16 mouse cellular contexts compared by ENCODE assay signal in the genomic region with DNA sequence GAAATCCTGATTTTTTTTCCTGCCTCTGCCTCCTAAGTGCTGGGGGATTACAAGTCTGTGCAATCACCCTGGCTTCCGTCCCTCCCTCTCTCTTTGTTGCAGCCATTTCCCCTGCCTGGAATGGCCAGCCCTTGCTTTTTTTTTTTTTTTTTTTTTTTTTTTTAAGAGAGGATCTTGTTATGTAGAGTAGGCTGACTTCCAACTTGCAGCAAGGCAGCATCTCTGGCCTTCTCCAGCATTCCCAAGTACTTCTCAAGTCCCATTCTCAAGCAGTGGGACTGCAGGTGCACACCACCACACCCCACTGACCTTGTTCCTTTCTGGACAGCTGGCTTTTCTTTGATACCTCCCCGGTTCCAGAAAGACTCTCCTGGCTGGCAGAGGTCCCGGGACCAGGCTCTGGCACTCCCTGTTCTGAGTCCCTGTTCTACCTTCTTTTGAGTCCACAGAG. TPM values are rescaled to one million over a fixed set of nuclear protein-coding genes. Genes with fewer than 3 reads are reported as not detected.
A peak's percentile ranks its signal among the peaks of the same experiment; 100 is the strongest.
DNase-seq lines count a peak whose midpoint lies in the region; ATAC-seq and TF ChIP-seq lines count a peak whose summit lies in the region.
"Had no signal": no experiment of that assay in that cellular context is flagged by ENCODE, and none has a peak within 500 bp of the region (broad histone marks: within the 10 kb centered on the region; RNA-seq: fewer than 3 reads in every experiment).

No protein-coding gene starts in this region.

- H3K4me2 ChIP-seq in heart, embryonic 13.5 days: no peak overlapping the region
- no peak overlapping the region for H3K4me2 ChIP-seq in CH12.LX (ENCODE audit: insufficient read depth, low read depth, poor library complexity, severe bottlenecking)
- H3K4me2 ChIP-seq: liver, embryonic 11.5 days; midbrain, embryonic 12.5 days; neural tube, embryonic 13.5 days had no signal

- peak overlapping the region; percentile 62; the same call in 1 of the 2 replicates for H3K27ac ChIP-seq in heart, embryonic 13.5 days (replicated peaks)
- H3K27ac ChIP-seq in CH12.LX (ENCODE audit: insufficient read depth, low read depth): no peak overlapping the region
- H3K27ac ChIP-seq: embryonic facial prominence, embryonic 10.5 days; midbrain, embryonic 12.5 days; neural tube, embryonic 13.5 days had no signal

- in situ Hi-C loops in CH12.LX (cut with MboI; ENCODE audit: low pct_ligation_motif_present, low pct_unique_long_range_greater_than_20kb, low sequenced_read_pairs): loop anchor here (10.0 kb wide), 1 partner anchor 137 kb away; a partner anchor contains a TSS

- TF ChIP-seq EP300 in CH12.LX (IDR thresholded peaks at IDR 0.05; ENCODE audit: low read length): no peak

- H3K4me1 ChIP-seq in heart, embryonic 13.5 days: peaks cover 54% of the 10 kb centered on the region
- peaks cover 3 to 38% of the 10 kb centered on the region in 2 experiments for H3K4me1 ChIP-seq in CH12.LX (ENCODE audit: control insufficient read depth in 1 of 2, insufficient read depth in 2 of 2)

- no peaks in the 10 kb centered on the region for H3K27me3 ChIP-seq in heart, embryonic 13.5 days (replicated peaks)
- peaks cover 34% of the 10 kb centered on the region for H3K27me3 ChIP-seq in CH12.LX (replicated peaks)

- H3K4me3 ChIP-seq in heart, embryonic 13.5 days: no peak overlapping the region
- no peak overlapping the region for H3K4me3 ChIP-seq in CH12.LX (replicated peaks in 1 of 3; ENCODE audit: low read depth in 2 of 3, low read length in 2 of 3, poor library complexity in 1 of 3)
- H3K4me3 ChIP-seq: embryonic facial prominence, embryonic 10.5 days; midbrain, embryonic 12.5 days; neural tube, embryonic 13.5 days had no signal

- H3K36me3 ChIP-seq in heart, embryonic 13.5 days: no peaks in the 10 kb centered on the region
- no peaks in the 10 kb centered on the region for H3K36me3 ChIP-seq in CH12.LX (replicated peaks in 1 of 2; ENCODE audit: control insufficient read depth in 1 of 2, insufficient read depth in 1 of 2, low read length in 1 of 2)
- H3K36me3 ChIP-seq: embryonic facial prominence, embryonic 10.5 days; midbrain, embryonic 12.5 days; neural tube, embryonic 13.5 days had no signal

- DNase-seq in heart, adult 8-10 months (ENCODE audit: low spot score): no peak
- DNase-seq in CH12.LX (ENCODE audit: extremely low read depth) (no peak), ES-CJ7 (ENCODE audit: low read depth, low spot score) (peak; percentile 91)
- DNase-seq in kidney, adult 9 months: peak; percentile 87
- DNase-seq in B cell, adult 2 months: no peak
- no peak for DNase-seq in left cerebral cortex, postnatal 4 days
- DNase-seq: adrenal gland, adult 2 months; cerebellum, adult 18-20 months; right cerebral cortex, postnatal 14 days had no signal

- TF ChIP-seq RAD21 in CH12.LX (IDR thresholded peaks at IDR 0.05; ENCODE audit: low read depth, low read length): no peak

- dilution Hi-C loops in CH12.LX (cut with MboI; ENCODE audit: extremely low pct_ligation_motif_present, extremely low pct_unique_long_range_greater_than_20kb, low sequenced_read_pairs): no loop called here

- H3K9ac ChIP-seq in heart, embryonic 13.5 days: no peak overlapping the region
- H3K9ac ChIP-seq in CH12.LX (ENCODE audit: insufficient read depth, low read depth): no peak overlapping the region
- H3K9ac ChIP-seq: midbrain, embryonic 12.5 days; neural tube, embryonic 13.5 days had no signal

- ATAC-seq in heart, embryonic 13.5 days (ENCODE audit: extremely low read depth, insufficient number of reproducible peaks, low FRiP score, low TSS enrichment): no peak
- no peak for ATAC-seq in CD4-positive, CD25-positive, alpha-beta regulatory T cell, adult 4 months

- intact Hi-C loops in left cerebral cortex, postnatal 4 days (cut with DNase I): loop anchor here (10.0 kb wide), 1 partner anchor 267 kb away; a partner anchor contains a TSS

- TF ChIP-seq CTCF in CH12.LX (conservative IDR thresholded peaks at IDR 0.05 in 1 of 2, IDR thresholded peaks at IDR 0.05 in 1 of 2; ENCODE audit: low read depth in 2 of 2, low read length in 2 of 2): no peak

- TF ChIP-seq POLR2A in CH12.LX (IDR thresholded peaks at IDR 0.05; ENCODE audit: low read depth, low read length): no peak

- no peaks in the 10 kb centered on the region for H3K9me3 ChIP-seq in heart, embryonic 13.5 days
- H3K9me3 ChIP-seq in CH12.LX (replicated peaks; ENCODE audit: low read length): no peaks in the 10 kb centered on the region
- H3K9me3 ChIP-seq: embryonic facial prominence, embryonic 10.5 days; midbrain, embryonic 12.5 days; neural tube, embryonic 13.5 days had no signal

- WGBS in heart, embryonic 13.5 days: 52% methylated on average over 3 of the region's 3 CpGs

- no peaks in the 10 kb centered on the region for H3K79me2 ChIP-seq in CH12.LX (replicated peaks; ENCODE audit: control insufficient read depth, extremely low read depth, insufficient read depth, poor library complexity, severe bottlenecking)

TF ChIP-seq in CH12.LX, 34 proteins besides CTCF, POLR2A, EP300 and RAD21:
- 0 out of 2 replicates have a peak, but pooled peaks have one; percentile 20 for TF ChIP-seq ZNF384 (IDR thresholded peaks at IDR 0.05; ENCODE audit: low read depth, low read length)
- TF ChIP-seq POLR2AphosphoS2 (IDR thresholded peaks at IDR 0.05; ENCODE audit: low read depth, low read length): no peak

RNA-seq across cellular contexts. Expression of a gene that starts 6.9 kb away (rescaled TPM):
- polyA plus RNA-seq in heart, embryonic 13.5 days (2015; fragmentation: Nextera tagmentation; extraction: Ambion mirVana): 112 and 127 TPM in 2 replicates
- total RNA-seq in heart, adult 8-10 months (2022): 10 to 100 TPM; 20.5 to 35.2 (median 28.1) TPM
- 0.98 and 1.1 TPM in 2 replicates for total RNA-seq in CH12.LX (2012; rRNA removed)
- total RNA-seq in CH12.LX (2014; rRNA removed): 0.56 and 0.73 TPM in 2 replicates
- 0.40 and 0.57 TPM in 2 replicates for polyA plus RNA-seq in CH12.LX (2012; ENCODE audit: insufficient read length, low read depth)
- under 1 TPM in 1 of 2 experiments, not detected in 1; 0.34 TPM for polyA plus RNA-seq in CD4-positive, CD25-positive, alpha-beta regulatory T cell, adult 4 months (2017; shearing (Covaris generic))
- total RNA-seq in left cerebral cortex, postnatal 4 days (2021): 10 to 100 TPM; 13.7 to 16.9 TPM

RNA-seq across cellular contexts. Expression of a gene that starts 14.1 kb away (rescaled TPM):
- 38.5 and 39.3 TPM in 2 replicates for polyA plus RNA-seq in heart, embryonic 13.5 days (2015; fragmentation: Nextera tagmentation; extraction: Ambion mirVana)
- 1 to 10 TPM; 5.2 to 7.0 (median 6.4) TPM for total RNA-seq in heart, adult 8-10 months (2022)
- total RNA-seq in CH12.LX (2012; rRNA removed) (15.3 and 15.4 TPM in 2 replicates), CH12.LX (2014; rRNA removed) (9.2 and 11.7 TPM in 2 replicates)
- 31.5 and 40.0 TPM in 2 replicates for polyA plus RNA-seq in CH12.LX (2012; ENCODE audit: insufficient read length, low read depth)
- 1 to 10 TPM; 4.9 to 5.0 TPM for polyA plus RNA-seq in CD4-positive, CD25-positive, alpha-beta regulatory T cell, adult 4 months (2017; shearing (Covaris generic))
- 10 to 100 TPM; 31.1 to 33.1 TPM for total RNA-seq in left cerebral cortex, postnatal 4 days (2021)

RNA-seq across cellular contexts. Expression of a gene that starts 14.1 kb away (rescaled TPM):
- not detected in 2 replicates for polyA plus RNA-seq in heart, embryonic 13.5 days (2015; fragmentation: Nextera tagmentation; extraction: Ambion mirVana)
- total RNA-seq in heart, adult 8-10 months (2022): under 1 TPM; 0.11 to 0.47 (median 0.30) TPM
- total RNA-seq in CH12.LX (2012; rRNA removed) (not detected in 2 replicates), CH12.LX (2014; rRNA removed) (not detected in 2 replicates)
- not detected in 2 replicates for polyA plus RNA-seq in CH12.LX (2012; ENCODE audit: insufficient read length, low read depth)
- polyA plus RNA-seq in CD4-positive, CD25-positive, alpha-beta regulatory T cell, adult 4 months (2017; shearing (Covaris generic)): not detected
- total RNA-seq in left cerebral cortex, postnatal 4 days (2021): under 1 TPM in 1 of 2 experiments, not detected in 1; 0.44 TPM
- polyA plus RNA-seq: forebrain, embryonic 11.5 days; liver, embryonic 11.5 days had no signal

RNA-seq across cellular contexts. Expression of a gene that starts 20.3 kb away (rescaled TPM):
- polyA plus RNA-seq in heart, embryonic 13.5 days (2015; fragmentation: Nextera tagmentation; extraction: Ambion mirVana): 1.1 and 2.1 TPM in 2 replicates
- 10 to 100 TPM in 1 of 4 experiments, 1 to 10 TPM in 3; 7.6 to 12.9 (median 8.9) TPM for total RNA-seq in heart, adult 8-10 months (2022)
- total RNA-seq in CH12.LX (2012; rRNA removed) (not detected in 2 replicates), CH12.LX (2014; rRNA removed) (not detected in 2 replicates)
- polyA plus RNA-seq in CH12.LX (2012; ENCODE audit: insufficient read length, low read depth): not detected in 2 replicates
- polyA plus RNA-seq in CD4-positive, CD25-positive, alpha-beta regulatory T cell, adult 4 months (2017; shearing (Covaris generic)): not detected
- total RNA-seq in left cerebral cortex, postnatal 4 days (2021): 10 to 100 TPM in 1 of 2 experiments, 1 to 10 TPM in 1; 5.3 to 10.6 TPM

RNA-seq across cellular contexts. Expression of a gene that starts 25.8 kb away (rescaled TPM):
- not detected in 2 replicates for polyA plus RNA-seq in heart, embryonic 13.5 days (2015; fragmentation: Nextera tagmentation; extraction: Ambion mirVana)
- not detected for total RNA-seq in heart, adult 8-10 months (2022)
- total RNA-seq in CH12.LX (2012; rRNA removed) (0.04 TPM in 1 of 2 replicates, not detected in the other), CH12.LX (2014; rRNA removed) (not detected in 2 replicates)
- polyA plus RNA-seq in CH12.LX (2012; ENCODE audit: insufficient read length, low read depth): not detected in 2 replicates
- polyA plus RNA-seq in CD4-positive, CD25-positive, alpha-beta regulatory T cell, adult 4 months (2017; shearing (Covaris generic)): not detected
- not detected for total RNA-seq in left cerebral cortex, postnatal 4 days (2021)
- polyA plus RNA-seq: forebrain, embryonic 11.5 days; midbrain, embryonic 12.5 days; neural tube, embryonic 13.5 days had no signal

Comparison
In these comparisons a context has a peak if more than half of its experiments do, and no peak if none do; other contexts are left out.
1. DNase-seq: peak in ES-CJ7 (single experiment) and kidney, adult 9 months (single experiment); none in heart, adult 8-10 months (single experiment), CH12.LX (single experiment), B cell, adult 2 months (0 of 2) and left cerebral cortex, postnatal 4 days (single experiment).
2. RNA of a gene that starts 6.9 kb away (total RNA-seq): 20.5 to 35.2 TPM in heart, adult 8-10 months and 13.7 to 16.9 TPM in left cerebral cortex, postnatal 4 days; 0.56 to 1.1 TPM in CH12.LX; every median in the first group is over 4 times any median in the second.